Mouse (Mus musculus): ENCODE results near the gene Lamb1. TPM values are rescaled to one million over a fixed set of nuclear protein-coding genes. Genes with fewer than 3 reads are reported as not detected.

The Lamb1 gene
- total RNA-seq, 1 experiment, result 232 TPM

GRCm38 (mm10) chr12:31315961-31316360, 50.9 kb downstream of the Lamb1 start:
- in situ Hi-C loops (cut with MboI; ENCODE audit: low sequenced_read_pairs in 2 of 2, unreplicated experiment in 2 of 2), result no loop called here
- Histone ChIP-seq H3K4me3 (ENCODE audit: insufficient read depth in 1 of 2, low read depth in 1 of 2, low read length in 2 of 2, poor library complexity in 1 of 2, severe bottlenecking in 1 of 2) (no peak overlapping the region), H3K36me3 (ENCODE audit: control insufficient read depth, insufficient read depth, low read length, poor library complexity, severe bottlenecking) (peaks cover 24% of the 10 kb centered on the region), H3K9ac (ENCODE audit: insufficient read depth, low read depth, low read length, poor library complexity, severe bottlenecking) (no peak overlapping the region), H3K9me3 (ENCODE audit: control insufficient read depth, insufficient read depth, low read depth, low read length) (no peaks in the 10 kb centered on the region), H3K4me1 (ENCODE audit: control insufficient read depth in 2 of 2, insufficient read depth in 2 of 2, low read length in 2 of 2, poor library complexity in 1 of 2) (no peaks in the 10 kb centered on the region), H3K27ac (ENCODE audit: insufficient read depth, low read depth, low read length, poor library complexity, severe bottlenecking) (no peak overlapping the region)
- TF ChIP-seq CHD2 (IDR thresholded peaks at IDR 0.05; ENCODE audit: low read depth, low read length) (no peak), ZNF384 (IDR thresholded peaks at IDR 0.05; ENCODE audit: low read depth, low read length) (no peak), MAFK (IDR thresholded peaks at IDR 0.05; ENCODE audit: insufficient read depth, low read depth, low read length) (no peak), HCFC1 (IDR thresholded peaks at IDR 0.05; ENCODE audit: borderline replicate concordance, insufficient read depth, low read length) (no peak), ZC3H11A (IDR thresholded peaks at IDR 0.05; ENCODE audit: borderline replicate concordance, low read depth, low read length) (no peak)
- DNase-seq (ENCODE audit: low read depth, low spot score), result no peak

DNA sequence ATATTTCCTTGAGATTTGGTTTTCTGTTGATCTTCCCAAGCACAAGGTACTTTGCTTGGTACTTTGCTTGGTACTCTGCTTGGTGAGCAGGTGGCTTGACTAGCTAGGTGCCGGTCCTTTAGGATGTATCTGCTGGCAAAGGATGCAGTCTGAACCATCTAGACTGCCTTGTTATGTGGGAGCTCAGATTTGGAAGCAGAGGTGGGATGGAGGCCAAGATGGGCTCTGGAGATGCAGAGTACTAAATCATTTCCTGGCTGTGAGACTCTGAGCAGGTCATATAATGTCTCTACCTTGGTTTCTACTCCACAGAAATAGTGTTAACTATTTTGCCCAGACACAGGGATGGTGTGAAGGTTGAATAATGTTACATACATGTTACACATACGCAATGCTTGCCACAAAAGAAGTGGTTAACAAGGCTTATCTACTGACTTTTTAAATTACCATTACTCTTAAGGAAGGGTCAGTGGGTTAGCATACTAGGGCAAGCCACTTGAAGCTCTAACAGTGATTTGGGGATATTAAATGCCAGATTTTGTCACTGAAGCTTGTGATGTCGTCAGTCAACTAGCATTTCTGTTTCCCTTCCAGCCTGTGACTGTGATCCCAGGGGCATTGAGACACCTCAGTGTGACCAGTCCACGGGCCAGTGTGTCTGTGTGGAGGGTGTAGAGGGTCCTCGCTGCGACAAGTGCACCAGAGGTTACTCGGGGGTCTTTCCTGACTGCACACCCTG, 52.8 kb downstream of the Lamb1 start:
- TF ChIP-seq CHD2 (IDR thresholded peaks at IDR 0.05; ENCODE audit: low read depth, low read length), result no peak
- no peak for TF ChIP-seq HCFC1 (IDR thresholded peaks at IDR 0.05; ENCODE audit: borderline replicate concordance, insufficient read depth, low read length)
- TF ChIP-seq MAFK (IDR thresholded peaks at IDR 0.05; ENCODE audit: insufficient read depth, low read depth, low read length), result no peak
- no peak for TF ChIP-seq ZC3H11A (IDR thresholded peaks at IDR 0.05; ENCODE audit: borderline replicate concordance, low read depth, low read length)
- TF ChIP-seq ZNF384 (IDR thresholded peaks at IDR 0.05; ENCODE audit: low read depth, low read length), result no peak
- H3K27ac ChIP-seq (ENCODE audit: insufficient read depth, low read depth, low read length, poor library complexity, severe bottlenecking), result no peak overlapping the region
- no peak overlapping the region for H3K4me3 ChIP-seq (ENCODE audit: insufficient read depth in 1 of 2, low read depth in 1 of 2, low read length in 2 of 2, poor library complexity in 1 of 2, severe bottlenecking in 1 of 2)
- H3K4me1 ChIP-seq (ENCODE audit: control insufficient read depth in 2 of 2, insufficient read depth in 2 of 2, low read length in 2 of 2, poor library complexity in 1 of 2), result no peaks in the 10 kb centered on the region
- H3K9ac ChIP-seq (ENCODE audit: insufficient read depth, low read depth, low read length, poor library complexity, severe bottlenecking), result no peak overlapping the region
- DNase-seq (ENCODE audit: low read depth, low spot score), result no peak
- peaks cover 25% of the 10 kb centered on the region for H3K36me3 ChIP-seq (ENCODE audit: control insufficient read depth, insufficient read depth, low read length, poor library complexity, severe bottlenecking)
- in situ Hi-C loops (cut with MboI; ENCODE audit: low sequenced_read_pairs in 2 of 2, unreplicated experiment in 2 of 2), result no loop called here
- no peaks in the 10 kb centered on the region for H3K9me3 ChIP-seq (ENCODE audit: control insufficient read depth, insufficient read depth, low read depth, low read length)

DNA sequence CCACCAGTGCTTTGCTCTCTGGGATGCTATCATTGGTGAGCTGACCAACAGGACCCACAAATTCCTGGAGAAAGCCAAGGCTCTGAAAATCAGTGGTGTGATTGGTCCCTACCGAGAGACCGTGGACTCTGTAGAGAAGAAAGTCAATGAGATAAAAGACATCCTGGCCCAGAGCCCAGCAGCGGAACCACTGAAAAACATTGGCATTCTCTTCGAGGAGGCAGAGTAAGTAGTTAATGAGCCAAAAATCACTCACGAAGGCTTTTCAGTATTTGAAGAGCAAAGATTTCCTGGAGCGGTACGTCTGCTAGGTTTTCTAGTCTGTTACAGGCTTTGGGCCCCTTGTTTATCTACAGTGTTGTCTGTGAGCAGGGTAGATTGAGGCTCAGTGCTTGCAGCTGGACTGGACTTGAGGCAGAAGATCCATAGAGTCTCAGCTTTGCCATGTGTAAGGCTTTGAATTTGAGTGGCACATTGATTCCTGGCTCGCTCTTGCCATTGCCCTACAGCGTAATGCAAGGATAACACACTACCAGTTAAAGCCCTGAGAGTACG, 53.5 kb downstream of the Lamb1 start:
- in situ Hi-C loops (cut with MboI; ENCODE audit: low sequenced_read_pairs in 2 of 2, unreplicated experiment in 2 of 2), result no loop called here
- no peak overlapping the region for H3K9ac ChIP-seq (ENCODE audit: insufficient read depth, low read depth, low read length, poor library complexity, severe bottlenecking)
- no peaks in the 10 kb centered on the region for H3K4me1 ChIP-seq (ENCODE audit: control insufficient read depth in 2 of 2, insufficient read depth in 2 of 2, low read length in 2 of 2, poor library complexity in 1 of 2)
- H3K27ac ChIP-seq (ENCODE audit: insufficient read depth, low read depth, low read length, poor library complexity, severe bottlenecking), result no peak overlapping the region
- no peak overlapping the region for H3K4me3 ChIP-seq (ENCODE audit: insufficient read depth in 1 of 2, low read depth in 1 of 2, low read length in 2 of 2, poor library complexity in 1 of 2, severe bottlenecking in 1 of 2)
- no peak for DNase-seq (ENCODE audit: low read depth, low spot score)
- peaks cover 24% of the 10 kb centered on the region for H3K36me3 ChIP-seq (ENCODE audit: control insufficient read depth, insufficient read depth, low read length, poor library complexity, severe bottlenecking)
- no peak for TF ChIP-seq HCFC1 (IDR thresholded peaks at IDR 0.05; ENCODE audit: borderline replicate concordance, insufficient read depth, low read length)
- no peak for TF ChIP-seq MAFK (IDR thresholded peaks at IDR 0.05; ENCODE audit: insufficient read depth, low read depth, low read length)
- no peak for TF ChIP-seq CHD2 (IDR thresholded peaks at IDR 0.05; ENCODE audit: low read depth, low read length)
- no peak for TF ChIP-seq ZNF384 (IDR thresholded peaks at IDR 0.05; ENCODE audit: low read depth, low read length)
- TF ChIP-seq ZC3H11A (IDR thresholded peaks at IDR 0.05; ENCODE audit: borderline replicate concordance, low read depth, low read length), result no peak
- no peaks in the 10 kb centered on the region for H3K9me3 ChIP-seq (ENCODE audit: control insufficient read depth, insufficient read depth, low read depth, low read length)

DNA sequence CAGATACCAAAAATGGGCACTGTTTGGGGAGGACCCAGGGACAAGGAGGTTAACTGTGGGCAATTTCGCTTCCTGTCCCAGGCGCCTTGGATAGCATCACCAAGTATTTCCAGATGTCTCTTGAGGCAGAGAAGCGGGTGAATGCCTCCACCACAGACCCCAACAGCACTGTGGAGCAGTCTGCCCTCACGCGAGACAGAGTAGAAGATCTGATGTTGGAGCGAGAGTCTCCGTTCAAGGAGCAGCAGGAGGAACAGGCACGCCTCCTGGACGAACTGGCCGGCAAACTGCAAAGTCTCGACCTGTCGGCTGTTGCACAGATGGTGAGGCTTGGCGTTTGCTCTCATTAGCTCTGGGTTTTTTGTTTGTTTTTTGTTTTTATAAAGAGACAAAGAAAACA, 55.8 kb downstream of the Lamb1 start:
- in situ Hi-C loops (cut with MboI; ENCODE audit: low sequenced_read_pairs in 2 of 2, unreplicated experiment in 2 of 2), result no loop called here
- DNase-seq (ENCODE audit: low read depth, low spot score), result no peak
- TF ChIP-seq MAFK (IDR thresholded peaks at IDR 0.05; ENCODE audit: insufficient read depth, low read depth, low read length) (no peak), CHD2 (IDR thresholded peaks at IDR 0.05; ENCODE audit: low read depth, low read length) (no peak), HCFC1 (IDR thresholded peaks at IDR 0.05; ENCODE audit: borderline replicate concordance, insufficient read depth, low read length) (no peak), ZNF384 (IDR thresholded peaks at IDR 0.05; ENCODE audit: low read depth, low read length) (no peak), ZC3H11A (IDR thresholded peaks at IDR 0.05; ENCODE audit: borderline replicate concordance, low read depth, low read length) (no peak)
- Histone ChIP-seq H3K36me3 (ENCODE audit: control insufficient read depth, insufficient read depth, low read length, poor library complexity, severe bottlenecking) (peaks cover 25% of the 10 kb centered on the region), H3K9ac (ENCODE audit: insufficient read depth, low read depth, low read length, poor library complexity, severe bottlenecking) (no peak overlapping the region), H3K27ac (ENCODE audit: insufficient read depth, low read depth, low read length, poor library complexity, severe bottlenecking) (no peak overlapping the region), H3K4me3 (ENCODE audit: insufficient read depth in 1 of 2, low read depth in 1 of 2, low read length in 2 of 2, poor library complexity in 1 of 2, severe bottlenecking in 1 of 2) (no peak overlapping the region), H3K4me1 (ENCODE audit: control insufficient read depth in 2 of 2, insufficient read depth in 2 of 2, low read length in 2 of 2, poor library complexity in 1 of 2) (no peaks in the 10 kb centered on the region), H3K9me3 (ENCODE audit: control insufficient read depth, insufficient read depth, low read depth, low read length) (no peaks in the 10 kb centered on the region)

All from ES-E14 (cell line).